Comparison of ENCODE assay signal across 27 mouse cellular contexts in genomic region chr5:86473859-86474258, GRCm38 (mm10). TPM values are rescaled to one million over a fixed set of nuclear protein-coding genes. Genes with fewer than 3 reads are reported as not detected.
"Had no signal": no experiment of that assay in that cellular context is flagged by ENCODE, and none has a peak within 500 bp of the region (broad histone marks: within the 10 kb centered on the region; RNA-seq: fewer than 3 reads in every experiment).

No protein-coding gene starts in this region.

- H3K4me1 ChIP-seq: midbrain, embryonic 10.5 days; midbrain, embryonic 12.5 days; neural tube, embryonic 13.5 days; neural tube, embryonic 15.5 days; stomach, embryonic 15.5 days had no signal

- H3K27me3 ChIP-seq: midbrain, embryonic 12.5 days; neural tube, embryonic 13.5 days; neural tube, embryonic 15.5 days; stomach, embryonic 15.5 days had no signal

- ATAC-seq: midbrain, embryonic 16.5 days had no signal

- DNase-seq: lung, adult 18-20 months; lung, embryonic 14.5 days; lung, postnatal 10 days; lung, postnatal 4 days; midbrain, embryonic 14.5 days; right cerebral cortex, adult 18-20 months; right cerebral cortex, postnatal 25 days; right cerebral cortex, postnatal 4 days; spleen, adult 18-20 months; thymus, adult 2 months; thymus, postnatal 25 days; thymus, postnatal 4 days had no signal

- H3K36me3 ChIP-seq: midbrain, embryonic 10.5 days; midbrain, embryonic 12.5 days; neural tube, embryonic 13.5 days; neural tube, embryonic 15.5 days; stomach, embryonic 15.5 days had no signal

- H3K4me3 ChIP-seq: midbrain, embryonic 10.5 days; midbrain, embryonic 12.5 days; myocyte; neural tube, embryonic 13.5 days; neural tube, embryonic 15.5 days; stomach, embryonic 15.5 days had no signal

- H3K9me3 ChIP-seq: midbrain, embryonic 10.5 days; midbrain, embryonic 12.5 days; neural tube, embryonic 13.5 days; neural tube, embryonic 15.5 days; stomach, embryonic 15.5 days had no signal

- H3K27ac ChIP-seq: midbrain, embryonic 10.5 days; midbrain, embryonic 12.5 days; neural tube, embryonic 13.5 days; neural tube, embryonic 15.5 days; stomach, embryonic 15.5 days; stomach, postnatal 0 days had no signal

- H3K9ac ChIP-seq: lung, embryonic 14.5 days; midbrain, embryonic 12.5 days; neural tube, embryonic 13.5 days; neural tube, embryonic 15.5 days; stomach, embryonic 15.5 days had no signal

- H3K4me2 ChIP-seq: lung, embryonic 14.5 days; midbrain, embryonic 12.5 days; neural tube, embryonic 13.5 days; neural tube, embryonic 15.5 days; stomach, embryonic 15.5 days had no signal

RNA-seq across cellular contexts. Expression of gene Tmprss11a, which starts 5.1 kb away (rescaled TPM):
- total RNA-seq: megakaryocyte, adult 5-6 weeks; megakaryocyte-erythroid progenitor cell, adult 5-6 weeks had no signal
- polyA plus RNA-seq: liver, embryonic 16.5 days; lung, embryonic 16.5 days; midbrain, embryonic 10.5 days; midbrain, embryonic 12.5 days; midbrain, embryonic 14.5 days; midbrain, embryonic 16.5 days; myocyte; neural tube, embryonic 11.5 days; neural tube, embryonic 13.5 days; neural tube, embryonic 15.5 days; small intestine, adult 2 months; testis, adult 2 months; thymus, adult 2 months had no signal

RNA-seq across cellular contexts. Expression of gene Tmprss11g, which starts 44.5 kb away (rescaled TPM):
- total RNA-seq: megakaryocyte, adult 5-6 weeks; megakaryocyte-erythroid progenitor cell, adult 5-6 weeks had no signal
- polyA plus RNA-seq: liver, embryonic 16.5 days; lung, embryonic 14.5 days; midbrain, embryonic 10.5 days; midbrain, embryonic 12.5 days; midbrain, embryonic 14.5 days; midbrain, embryonic 16.5 days; myocyte; neural tube, embryonic 11.5 days; neural tube, embryonic 13.5 days; neural tube, embryonic 15.5 days; small intestine, adult 2 months; testis, adult 2 months; thymus, adult 2 months had no signal
